Mouse (Mus musculus): ENCODE results near the gene Chmp6. TPM values are rescaled to one million over a fixed set of nuclear protein-coding genes. Genes with fewer than 3 reads are reported as not detected.
A peak's percentile ranks its signal among the peaks of the same experiment; 100 is the strongest.

The Chmp6 gene
- total and polyA plus RNA-seq, 3 experiments = 50.3 to 70.6 (median 59.7) TPM

GRCm38 (mm10) chr11:119948305-119948704 lies 35.1 kb downstream of the Chmp6 start:
- no peaks in the 10 kb centered on the region for H3K79me2 ChIP-seq (replicated peaks; ENCODE audit: control insufficient read depth, extremely low read depth, insufficient read depth, poor library complexity, severe bottlenecking)
- no peaks in the 10 kb centered on the region for H3K36me3 ChIP-seq (replicated peaks in 1 of 2; ENCODE audit: control insufficient read depth in 1 of 2, insufficient read depth in 1 of 2, low read length in 1 of 2)
- dilution Hi-C loops (cut with MboI; ENCODE audit: extremely low pct_ligation_motif_present, extremely low pct_unique_long_range_greater_than_20kb, low sequenced_read_pairs) (no loop called here), in situ Hi-C loops (cut with MboI; ENCODE audit: low pct_ligation_motif_present, low pct_unique_long_range_greater_than_20kb, low sequenced_read_pairs) (loop anchor here (5.0 kb wide), 1 partner anchor 39 kb away; no protein-coding TSS in a partner anchor)
- no peak for DNase-seq (ENCODE audit: extremely low read depth)
- H3K27me3 ChIP-seq (replicated peaks) = peaks cover 11% of the 10 kb centered on the region
- no peak overlapping the region for H3K4me2 ChIP-seq (ENCODE audit: insufficient read depth, low read depth, poor library complexity, severe bottlenecking)
- no peak overlapping the region for H3K27ac ChIP-seq (ENCODE audit: insufficient read depth, low read depth)
- no peak overlapping the region for H3K4me3 ChIP-seq (replicated peaks in 1 of 3; ENCODE audit: low read depth in 2 of 3, low read length in 2 of 3, poor library complexity in 1 of 3)
- H3K9ac ChIP-seq (ENCODE audit: insufficient read depth, low read depth) = no peak overlapping the region
- H3K9me3 ChIP-seq (replicated peaks; ENCODE audit: low read length) = no peaks in the 10 kb centered on the region
- H3K4me1 ChIP-seq (ENCODE audit: control insufficient read depth in 1 of 2, insufficient read depth in 2 of 2) = peaks cover 14 to 64% of the 10 kb centered on the region in 2 experiments
- TF ChIP-seq MAX (IDR thresholded peaks at IDR 0.05; ENCODE audit: low read length) (0 out of 2 replicates have a peak, but pooled peaks have one; percentile 29), SIN3A (IDR thresholded peaks at IDR 0.05; ENCODE audit: low read length) (no peak)

GRCm38 (mm10) chr11:119948803-119949202 lies 35.6 kb downstream of the Chmp6 start:
- peaks cover 11 to 64% of the 10 kb centered on the region in 2 experiments for H3K4me1 ChIP-seq (ENCODE audit: control insufficient read depth in 1 of 2, insufficient read depth in 2 of 2)
- no peak overlapping the region for H3K4me3 ChIP-seq (replicated peaks in 1 of 3; ENCODE audit: low read depth in 2 of 3, low read length in 2 of 3, poor library complexity in 1 of 3)
- in situ Hi-C loops (cut with MboI; ENCODE audit: low pct_ligation_motif_present, low pct_unique_long_range_greater_than_20kb, low sequenced_read_pairs) = loop anchor here (5.0 kb wide), 1 partner anchor 38 kb away; no protein-coding TSS in a partner anchor
- no peak overlapping the region for H3K4me2 ChIP-seq (ENCODE audit: insufficient read depth, low read depth, poor library complexity, severe bottlenecking)
- DNase-seq (ENCODE audit: extremely low read depth) = no peak
- TF ChIP-seq KAT2A (IDR thresholded peaks at IDR 0.05; ENCODE audit: insufficient replicate concordance, low read length) = no peak
- no peak for TF ChIP-seq CTCF (conservative IDR thresholded peaks at IDR 0.05 in 1 of 2, IDR thresholded peaks at IDR 0.05 in 1 of 2; ENCODE audit: low read depth in 2 of 2, low read length in 2 of 2)
- no peak for TF ChIP-seq JUN (IDR thresholded peaks at IDR 0.05; ENCODE audit: insufficient read depth, low read depth, low read length)
- no peak for TF ChIP-seq MAZ (IDR thresholded peaks at IDR 0.05; ENCODE audit: low read depth, low read length)
- no peak for TF ChIP-seq MYC (IDR thresholded peaks at IDR 0.05; ENCODE audit: low read depth, low read length)
- TF ChIP-seq TBP (conservative IDR thresholded peaks at IDR 0.05; ENCODE audit: low read depth, low read length) = no peak
- TF ChIP-seq JUND (conservative IDR thresholded peaks at IDR 0.05; ENCODE audit: low read depth, low read length) = no peak
- no peak for TF ChIP-seq ZKSCAN1 (IDR thresholded peaks at IDR 0.05; ENCODE audit: borderline replicate concordance, low read depth, low read length)
- TF ChIP-seq ZMIZ1 (IDR thresholded peaks at IDR 0.05; ENCODE audit: low read depth, low read length) = no peak
- no peak for TF ChIP-seq MXI1 (IDR thresholded peaks at IDR 0.05; ENCODE audit: low read depth, low read length)
- no peak for TF ChIP-seq GABPA (IDR thresholded peaks at IDR 0.05; ENCODE audit: insufficient replicate concordance, low read depth, low read length)
- no peak for TF ChIP-seq ELF1 (IDR thresholded peaks at IDR 0.05; ENCODE audit: low read depth, low read length)
- no peak for TF ChIP-seq NELFE (IDR thresholded peaks at IDR 0.05; ENCODE audit: low read depth, low read length)
- H3K9ac ChIP-seq (ENCODE audit: insufficient read depth, low read depth) = no peak overlapping the region
- no peaks in the 10 kb centered on the region for H3K79me2 ChIP-seq (replicated peaks; ENCODE audit: control insufficient read depth, extremely low read depth, insufficient read depth, poor library complexity, severe bottlenecking)
- H3K36me3 ChIP-seq (replicated peaks in 1 of 2; ENCODE audit: control insufficient read depth in 1 of 2, insufficient read depth in 1 of 2, low read length in 1 of 2) = no peaks in the 10 kb centered on the region
- dilution Hi-C loops (cut with MboI; ENCODE audit: extremely low pct_ligation_motif_present, extremely low pct_unique_long_range_greater_than_20kb, low sequenced_read_pairs) = no loop called here
- H3K27ac ChIP-seq (ENCODE audit: insufficient read depth, low read depth) = no peak overlapping the region
- peaks cover 6% of the 10 kb centered on the region for H3K27me3 ChIP-seq (replicated peaks)
- H3K9me3 ChIP-seq (replicated peaks; ENCODE audit: low read length) = no peaks in the 10 kb centered on the region
